Mouse (Mus musculus) heart, embryonic 16.5 days (tissue): ENCODE results near the gene Atp8b3. TPM values are rescaled to one million over a fixed set of nuclear protein-coding genes. Genes with fewer than 3 reads are reported as not detected.

Source experiments
- ATAC-seq: fragments of 200-750 bp; cut with Nextera tagmentation; replicated peaks from 2 replicates; pipeline ENCODE4 v1.8.0; 2017; ENCODE audit warnings: moderate number of reproducible peaks; ENCODE audit not compliant: insufficient read depth, low FRiP score; ENCODE audit errors: extremely low read depth
- H3K27ac ChIP-seq: fragments of 300-500 bp; sonication (generic); 2 replicates; pipeline ENCODE4 v1.5.1; 2014; ENCODE audit warnings: mild to moderate bottlenecking, low read length, control low read depth, moderate library complexity
- H3K27me3 ChIP-seq: fragments of 300-500 bp; sonication (generic); 2 replicates; pipeline ENCODE4 v1.6.1; 2014; ENCODE audit warnings: low read length, mixed read lengths; ENCODE audit not compliant: control insufficient read depth, insufficient read depth
- H3K36me3 ChIP-seq: fragments of 300-500 bp; sonication (generic); 2 replicates; pipeline ENCODE4 v1.6.1; 2014; ENCODE audit not compliant: control insufficient read depth, insufficient read depth
- H3K4me1 ChIP-seq: fragments of 300-500 bp; sonication (generic); 2 replicates; pipeline ENCODE4 v1.6.1; 2014; ENCODE audit warnings: low read length, mixed read lengths; ENCODE audit not compliant: control insufficient read depth, insufficient read depth
- H3K4me2 ChIP-seq: fragments of 300-500 bp; sonication (generic); 2 replicates; pipeline ENCODE4 v1.6.1; 2014; ENCODE audit warnings: low read depth, mild to moderate bottlenecking, control low read depth, low read length
- H3K4me3 ChIP-seq: fragments of 300-500 bp; sonication (generic); 2 replicates; pipeline ENCODE4 v1.5.1; 2014; ENCODE audit warnings: mild to moderate bottlenecking, control low read depth, low read length
- H3K9ac ChIP-seq: fragments of 300-500 bp; sonication (generic); 2 replicates; pipeline ENCODE4 v1.6.1; 2014; ENCODE audit warnings: low read length, control low read depth
- H3K9me3 ChIP-seq: fragments of 300-500 bp; sonication (generic); replicated peaks from 2 replicates; pipeline ENCODE4 v1.6.1; 2016; ENCODE audit warnings: low read length; ENCODE audit not compliant: control insufficient read depth
- WGBS: fragments of 180-500 bp; shearing (Covaris S2); extraction: QIAGEN DNeasy Blood & Tissue Kit; methylation state at CpG from one replicate; pipeline ENCODE4 v1.1.7; 2014; 5-methylcytosine and 5-hydroxymethylcytosine counted together
- polyA plus RNA-seq: library from polyadenylated mRNA; unstranded; fragments of >200 nt; fragmentation: Nextera tagmentation; extraction: Ambion mirVana; gene quantifications from 2 replicates; pipeline ENCODE4 v1.2.1, GENCODE M21; 2015

The Atp8b3 gene
- polyA plus RNA-seq, 1 experiment from 2014 or later: 0.03 TPM

GRCm38 (mm10) chr10:80570419-80570818 lies 31.5 kb upstream of the Atp8b3 start:
- peaks cover 45% of the 10 kb centered on the region for H3K4me1 ChIP-seq
- WGBS: 82% methylated on average over 10 of the region's 10 CpGs

GRCm38 (mm10) chr10:80569664-80570066 lies 30.7 kb upstream of the Atp8b3 start:
- Histone ChIP-seq H3K9me3 (no peaks in the 10 kb centered on the region), H3K27ac (no peak overlapping the region), H3K4me3 (0 out of 2 replicates have a peak overlapping the region, but pooled peaks have one; percentile 22), H3K27me3 (no peaks in the 10 kb centered on the region), H3K9ac (no peak overlapping the region), H3K36me3 (peaks cover 8% of the 10 kb centered on the region; the same call in 1 of the 2 replicates), H3K4me1 (peaks cover 45% of the 10 kb centered on the region), H3K4me2 (peak overlapping the region; percentile 59)
- ATAC-seq: peak; percentile 46; the same call in 1 of the 2 replicates
- 33% methylated on average over 10 of the region's 10 CpGs for WGBS

More at GRCm38 (mm10) chr10:80570419-80570818, 31.5 kb upstream of the Atp8b3 start:
- peak overlapping the region; percentile 69 for H3K27ac ChIP-seq
- peaks cover 8% of the 10 kb centered on the region; the same call in 1 of the 2 replicates for H3K36me3 ChIP-seq
- H3K4me2 ChIP-seq: peak overlapping the region; percentile 59
- H3K9ac ChIP-seq: peak overlapping the region; percentile 67
- H3K9me3 ChIP-seq: no peaks in the 10 kb centered on the region
- H3K4me3 ChIP-seq: no peak overlapping the region
- no peaks in the 10 kb centered on the region for H3K27me3 ChIP-seq
- ATAC-seq: no peak

- Histone ChIP-seq H3K9me3 (no peaks in the 10 kb centered on the region), H3K27me3 (no peaks in the 10 kb centered on the region), H3K4me2 (no peak overlapping the region), H3K27ac (no peak overlapping the region), H3K36me3 (peaks cover 8% of the 10 kb centered on the region; the same call in 1 of the 2 replicates), H3K9ac (no peak overlapping the region), H3K4me1 (peaks cover 40% of the 10 kb centered on the region), H3K4me3 (no peak overlapping the region)
- WGBS: 92% methylated on average over 29 of the region's 29 CpGs
- no peak for ATAC-seq
These were observed 30.0 kb upstream of the Atp8b3 start for GRCm38 (mm10) chr10:80568876-80569275.

GRCm38 (mm10) chr10:80566375-80567092 lies 27.6 kb upstream of the Atp8b3 start:
- Histone ChIP-seq H3K9me3 (no peaks in the 10 kb centered on the region), H3K27ac (no peak overlapping the region), H3K4me2 (no peak overlapping the region), H3K36me3 (peaks cover 8% of the 10 kb centered on the region; the same call in 1 of the 2 replicates), H3K4me3 (no peak overlapping the region), H3K27me3 (no peaks in the 10 kb centered on the region), H3K9ac (no peak overlapping the region), H3K4me1 (peaks cover 27% of the 10 kb centered on the region)
- 0 out of 2 replicates have a peak, but pooled peaks have one; percentile 18 for ATAC-seq
- 31% methylated on average over 17 of the region's 17 CpGs for WGBS

- under 1% methylated on average over 72 of the region's 72 CpGs for WGBS
These were observed 22.4 kb upstream of the Atp8b3 start, which contains the start of gene Rexo1 for GRCm38 (mm10) chr10:80561116-80561944. Gene Rexo1, minus strand, starts transcription at chr10:80561560.

GRCm38 (mm10) chr10:80560621-80561020 lies 21.7 kb upstream of the Atp8b3 start:
- Histone ChIP-seq H3K27ac (no peak overlapping the region; the same call in 1 of the 2 replicates), H3K4me3 (peak overlapping the region; percentile 99), H3K9me3 (no peaks in the 10 kb centered on the region), H3K36me3 (no peaks in the 10 kb centered on the region), H3K27me3 (no peaks in the 10 kb centered on the region), H3K4me2 (peak overlapping the region; percentile 96), H3K9ac (peak overlapping the region; percentile 98), H3K4me1 (peaks cover 26% of the 10 kb centered on the region)
- WGBS: 0% methylated on average over 13 of the region's 13 CpGs
- ATAC-seq: no peak

More at GRCm38 (mm10) chr10:80561116-80561944, 22.4 kb upstream of the Atp8b3 start, which contains the start of gene Rexo1:
- Histone ChIP-seq H3K27me3 (no peaks in the 10 kb centered on the region), H3K4me2 (peak within 1 kb of the TSS; percentile 96), H3K9me3 (no peaks in the 10 kb centered on the region), H3K9ac (peak within 1 kb of the TSS; percentile 98), H3K4me1 (peaks cover 27% of the 10 kb centered on the region), H3K27ac (peak within 1 kb of the TSS; percentile 86), H3K4me3 (peak within 1 kb of the TSS; percentile 99), H3K36me3 (no peaks in the 10 kb centered on the region)
- peak; percentile 82 for ATAC-seq

GRCm38 (mm10) chr10:80559431-80559830 lies 20.5 kb upstream of the Atp8b3 start:
- no peak overlapping the region for H3K27ac ChIP-seq
- H3K4me2 ChIP-seq: no peak overlapping the region
- no peak overlapping the region for H3K9ac ChIP-seq
- H3K36me3 ChIP-seq: no peaks in the 10 kb centered on the region
- H3K4me3 ChIP-seq: no peak overlapping the region
- H3K9me3 ChIP-seq: no peaks in the 10 kb centered on the region
- 93% methylated on average over 7 of the region's 7 CpGs for WGBS
- no peak for ATAC-seq
- peaks cover 26% of the 10 kb centered on the region for H3K4me1 ChIP-seq
- no peaks in the 10 kb centered on the region for H3K27me3 ChIP-seq

- H3K4me3 ChIP-seq: no peak overlapping the region
These were observed 18.5 kb upstream of the Atp8b3 start for GRCm38 (mm10) chr10:80557346-80557965.

More at GRCm38 (mm10) chr10:80557346-80557965, 18.5 kb upstream of the Atp8b3 start:
- Histone ChIP-seq H3K27me3 (no peaks in the 10 kb centered on the region), H3K27ac (no peak overlapping the region), H3K9ac (peak overlapping the region; percentile 18; the same call in 1 of the 2 replicates), H3K36me3 (no peaks in the 10 kb centered on the region), H3K9me3 (no peaks in the 10 kb centered on the region), H3K4me1 (peaks cover 38% of the 10 kb centered on the region), H3K4me2 (no peak overlapping the region)
- no peak for ATAC-seq
- 28% methylated on average over 5 of the region's 5 CpGs for WGBS
